Mouse (Mus musculus) myocyte (in vitro differentiated cells): ENCODE data around the gene Prdm1.

Experiments
- MYOD1 ChIP-seq, 3 experiments: IDR thresholded peaks; one replicate each; pipeline ENCODE4 v1.6.1; 2011; ENCODE audit warnings: control low read depth in 2 of 3, low read depth in 2 of 3, mild to moderate bottlenecking in 2 of 3, moderate library complexity in 1 of 3; ENCODE audit not compliant: insufficient read length in 2 of 3, control insufficient read depth in 1 of 3
- POLR2A ChIP-seq: IDR thresholded peaks from one replicate; pipeline ENCODE4 v1.6.1; 2011; ENCODE audit warnings: low read depth, mild to moderate bottlenecking, control low read depth, moderate library complexity; ENCODE audit not compliant: insufficient read length
- POLR2AphosphoS2 ChIP-seq: IDR thresholded peaks from one replicate; pipeline ENCODE4 v1.6.1; 2011; ENCODE audit warnings: low read depth, control low read depth; ENCODE audit not compliant: insufficient read length

DNA sequence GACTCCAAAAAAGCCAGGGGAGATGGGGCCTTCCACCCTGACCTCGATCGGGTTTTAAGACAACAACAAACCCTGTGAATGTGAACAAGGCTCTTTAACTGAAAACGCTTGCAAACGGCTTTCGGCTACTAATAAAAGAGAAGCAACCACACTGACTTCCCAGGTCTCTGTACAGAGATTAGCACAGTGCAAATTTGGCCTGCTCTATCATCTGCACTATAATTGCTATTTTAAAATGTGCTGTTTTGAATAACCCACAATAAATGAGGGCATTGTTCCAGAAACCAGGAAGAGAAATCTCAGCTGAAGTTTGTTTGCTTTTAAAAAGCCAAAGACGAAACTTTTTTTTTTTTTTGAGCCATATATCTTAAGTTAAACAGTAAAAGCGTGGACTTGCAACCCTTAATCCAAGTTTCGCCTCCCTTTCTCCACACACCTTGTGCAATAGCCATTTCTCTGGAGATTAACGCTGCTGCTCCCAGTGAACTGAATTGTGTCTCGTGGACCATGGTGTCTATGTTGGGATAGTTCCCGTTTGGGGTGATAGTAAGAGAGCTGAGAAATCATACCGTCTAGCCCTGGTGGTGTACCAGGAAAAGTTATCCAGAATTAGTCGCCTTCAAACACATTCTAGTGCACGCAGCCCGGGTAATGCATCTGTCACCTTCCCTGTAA, 34.3 kb downstream of the Prdm1 start:
- no peak for TF ChIP-seq MYOD1 (IDR thresholded peaks at IDR 0.05; ENCODE audit: control insufficient read depth in 1 of 3, insufficient read length in 2 of 3, low read depth in 2 of 3)
- no peak for TF ChIP-seq POLR2A
- no peak for TF ChIP-seq POLR2AphosphoS2
